Mouse (Mus musculus) layer of hippocampus, adult 2 months (tissue): ENCODE measurements around the gene Map3k14. TPM values are rescaled to one million over a fixed set of nuclear protein-coding genes. Genes with fewer than 3 reads are reported as not detected.

Experiments
- DNase-seq, 2 experiments: peaks; one replicate each; pipeline ENCODE4 v3.0.0; 2022; ENCODE audit warnings: low spot score in 2 of 2
- H3K27ac ChIP-seq: fragments of 200-600 bp; 2 replicates; pipeline ENCODE4 v1.8.1; 2022
- H3K4me3 ChIP-seq: fragments of 200-600 bp; 2 replicates; pipeline ENCODE4 v1.8.1; 2022; ENCODE audit warnings: mild to moderate bottlenecking
- CTCF ChIP-seq: fragments of 200-600 bp; conservative IDR thresholded peaks from 2 replicates; pipeline ENCODE4 v1.8.1; 2022; ENCODE audit warnings: antibody characterized with exemption, mild to moderate bottlenecking, moderate library complexity
- long read RNA-seq, 2 experiments: library from polyadenylated mRNA; stranded (forward); transcript quantifications; one replicate each; pipeline ENCODE4 v2.0.0; 2021; ENCODE audit warnings: borderline mapping rate in 2 of 2
- total RNA-seq, 2 experiments: library from RNA; stranded (reverse); gene quantifications; 2 replicates each; pipeline ENCODE4 v1.2.3; 2021

Gene Map3k14
- 1 to 10 TPM; 3.3 TPM for total RNA-seq
- long read RNA-seq, experiment 1, full-length matches to known transcripts, result 1 of 4 reads
- long read RNA-seq, experiment 1, partial matches to known transcripts, result 2 of 4 reads
- long read RNA-seq, experiment 1, other reads (novel, unspliced or antisense), result 1 of 4 reads
- long read RNA-seq, experiment 2, full-length matches to known transcripts, result 2 of 4 reads
- long read RNA-seq, experiment 2, partial matches to known transcripts, result 1 of 4 reads
- long read RNA-seq, experiment 2, other reads (novel, unspliced or antisense), result 1 of 4 reads

GRCm38 (mm10) chr11:103267346-103268219 is at the start of gene Map3k14:
Map3k14 (minus strand) TSS chr11:103267472.
- Histone ChIP-seq H3K4me3 (peak within 1 kb of the TSS; percentile 81), H3K27ac (peak within 1 kb of the TSS; percentile 92)
- DNase-seq, result peak; percentile 97 to 99
- no peak for TF ChIP-seq CTCF

- no peak overlapping the region for H3K4me3 ChIP-seq
- H3K27ac ChIP-seq, result no peak overlapping the region
- DNase-seq, result no peak
- no peak for TF ChIP-seq CTCF
Observed at GRCm38 (mm10) chr11:103315379-103315778, 48.1 kb upstream of the Map3k14 start.

- Histone ChIP-seq H3K27ac (no peak overlapping the region), H3K4me3 (no peak overlapping the region)
- no peak for TF ChIP-seq CTCF
- DNase-seq, result no peak
Observed at GRCm38 (mm10) chr11:103314736-103315374, 47.6 kb upstream of the Map3k14 start.

GRCm38 (mm10) chr11:103313542-103313941 is 46.3 kb upstream of the Map3k14 start:
- H3K27ac ChIP-seq, result no peak overlapping the region
- H3K4me3 ChIP-seq, result no peak overlapping the region
- TF ChIP-seq CTCF, result no peak
- no peak for DNase-seq

- no peak for DNase-seq
- TF ChIP-seq CTCF, result no peak
- no peak overlapping the region for H3K27ac ChIP-seq
- no peak overlapping the region for H3K4me3 ChIP-seq
Observed at GRCm38 (mm10) chr11:103312655-103313255, 45.5 kb upstream of the Map3k14 start.

- H3K27ac ChIP-seq, result 0 out of 2 replicates have a peak overlapping the region, but pooled peaks have one; percentile 7
- TF ChIP-seq CTCF, result no peak
- no peak for DNase-seq
- H3K4me3 ChIP-seq, result peak overlapping the region; percentile 36
Observed at GRCm38 (mm10) chr11:103311960-103312611, 44.8 kb upstream of the Map3k14 start.

- no peak overlapping the region for H3K27ac ChIP-seq
- DNase-seq, result no peak
- no peak overlapping the region for H3K4me3 ChIP-seq
- TF ChIP-seq CTCF, result 0 out of 2 replicates have a peak, but pooled peaks have one; percentile 4
Observed at GRCm38 (mm10) chr11:103309956-103310574, 42.8 kb upstream of the Map3k14 start.

GRCm38 (mm10) chr11:103307910-103308309 is 40.6 kb upstream of the Map3k14 start:
- TF ChIP-seq CTCF, result no peak
- no peak for DNase-seq
- no peak overlapping the region for H3K27ac ChIP-seq
- no peak overlapping the region for H3K4me3 ChIP-seq

GRCm38 (mm10) chr11:103304525-103304924 is 37.3 kb upstream of the Map3k14 start:
- no peak overlapping the region for H3K4me3 ChIP-seq
- no peak for DNase-seq
- no peak overlapping the region for H3K27ac ChIP-seq
- no peak for TF ChIP-seq CTCF

- no peak for TF ChIP-seq CTCF
- no peak overlapping the region for H3K27ac ChIP-seq
- DNase-seq, result no peak
- no peak overlapping the region for H3K4me3 ChIP-seq
Observed at GRCm38 (mm10) chr11:103294772-103295171, 27.5 kb upstream of the Map3k14 start.

- H3K27ac ChIP-seq, result no peak overlapping the region
- no peak overlapping the region for H3K4me3 ChIP-seq
- no peak for TF ChIP-seq CTCF
- DNase-seq, result no peak
Observed at GRCm38 (mm10) chr11:103294066-103294465, 26.8 kb upstream of the Map3k14 start.

- Histone ChIP-seq H3K27ac (0 out of 2 replicates have a peak overlapping the region, but pooled peaks have one; percentile 41), H3K4me3 (no peak overlapping the region)
- no peak for TF ChIP-seq CTCF
- DNase-seq, result no peak
Observed at GRCm38 (mm10) chr11:103292890-103293287, 25.6 kb upstream of the Map3k14 start.
